Mouse (Mus musculus): Measurements from ENCODE around the gene Fis1.

Fis1 gene

DNA sequence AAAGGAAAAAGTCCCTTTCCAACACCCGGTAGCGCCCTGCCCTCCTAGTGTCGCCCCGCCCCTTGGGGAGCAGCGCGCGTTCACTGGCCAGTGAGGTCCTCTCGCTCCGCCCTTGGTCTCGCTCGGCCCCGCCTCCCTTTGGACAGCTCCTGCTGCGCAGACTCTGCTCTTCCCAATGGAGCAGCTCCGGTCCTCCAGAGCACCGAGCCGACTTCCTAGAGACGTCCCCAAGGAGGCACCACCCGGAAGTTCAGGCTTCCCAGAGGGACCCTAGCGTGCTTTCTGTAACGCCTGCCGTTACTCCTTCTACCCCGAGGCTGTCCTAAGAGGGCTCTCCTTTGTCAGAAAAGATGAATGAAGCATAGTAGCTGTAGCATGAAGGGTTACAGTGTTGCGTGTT lies at the start of gene Fis1:
Gene Fis1, plus strand, starts transcription at position 261 of the 400 bp plus-strand sequence.
- H3K4me3 ChIP-seq (replicated peaks; ENCODE audit: low read length): peak within 1 kb of the TSS; percentile 93
- peaks cover 17% of the 10 kb centered on the region for H3K9me3 ChIP-seq (ENCODE audit: low read length)
- H3K27me3 ChIP-seq (ENCODE audit: insufficient read depth, low read length): no peaks in the 10 kb centered on the region
- H3K36me3 ChIP-seq (ENCODE audit: insufficient read depth, low read length): peaks cover 41% of the 10 kb centered on the region
- TF ChIP-seq POU5F1 (IDR thresholded peaks at IDR 0.05; ENCODE audit: borderline replicate concordance, low read length) (no peak), CTCF (conservative IDR thresholded peaks at IDR 0.05; ENCODE audit: low read length) (no peak), NANOG (IDR thresholded peaks at IDR 0.05; ENCODE audit: borderline replicate concordance, low read length) (no peak)
- H3K4me1 ChIP-seq (replicated peaks; ENCODE audit: low read depth, low read length): peaks cover 68% of the 10 kb centered on the region

DNA sequence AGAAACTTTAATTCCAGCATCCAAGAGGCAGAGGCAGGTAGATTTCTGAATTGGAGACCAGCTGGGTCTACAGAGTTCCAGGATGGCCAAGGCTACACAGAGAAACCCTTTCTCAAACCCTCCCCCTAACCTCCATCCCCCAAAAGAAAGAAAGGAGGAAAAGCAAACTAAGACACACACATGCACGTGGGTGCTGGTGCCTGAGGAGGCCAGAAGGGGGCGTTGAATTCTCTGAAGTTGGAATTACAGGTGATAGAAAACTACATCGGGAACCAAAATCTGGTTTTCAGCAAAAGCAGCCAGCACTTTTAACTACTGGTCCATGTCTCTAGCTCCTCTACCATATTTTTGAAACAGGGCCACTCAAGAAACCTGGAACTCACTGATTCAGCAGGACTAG lies 48.5 kb upstream of the Fis1 start:
- Histone ChIP-seq H3K9me3 (ENCODE audit: low read length) (0 out of 2 replicates have a peak, but pooled peaks cover 8% of the 10 kb centered on the region), H3K4me3 (replicated peaks; ENCODE audit: low read length) (no peak overlapping the region), H3K36me3 (ENCODE audit: insufficient read depth, low read length) (no peaks in the 10 kb centered on the region), H3K27me3 (ENCODE audit: insufficient read depth, low read length) (peaks cover 8% of the 10 kb centered on the region; the same call in 1 of the 2 replicates), H3K4me1 (replicated peaks; ENCODE audit: low read depth, low read length) (peaks cover 15% of the 10 kb centered on the region)
- TF ChIP-seq CTCF (conservative IDR thresholded peaks at IDR 0.05; ENCODE audit: low read length) (peak; percentile 47), POU5F1 (IDR thresholded peaks at IDR 0.05; ENCODE audit: borderline replicate concordance, low read length) (no peak)

DNA sequence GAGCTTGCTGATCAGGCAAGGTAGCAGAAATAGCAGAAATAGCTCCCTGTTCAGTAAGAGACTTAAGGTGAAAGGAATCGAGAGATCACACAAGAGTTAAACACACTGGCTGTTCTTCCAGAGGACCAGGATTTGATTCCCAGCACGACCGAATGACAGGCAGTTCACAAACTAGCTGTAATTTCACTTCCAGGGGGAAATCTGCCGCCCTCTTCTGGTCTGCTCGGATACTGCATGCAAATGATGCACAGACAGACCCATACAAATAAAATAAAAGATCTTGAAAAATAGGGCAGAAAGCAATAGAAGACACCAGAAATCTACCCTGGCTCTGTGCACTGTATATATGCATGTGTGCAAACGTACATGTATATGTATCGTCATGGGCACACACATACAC lies 47.4 kb upstream of the Fis1 start:
- no peak for TF ChIP-seq NANOG (IDR thresholded peaks at IDR 0.05; ENCODE audit: borderline replicate concordance, low read length)
- TF ChIP-seq CTCF (conservative IDR thresholded peaks at IDR 0.05; ENCODE audit: low read length): peak; percentile 89
- 0 out of 2 replicates have a peak, but pooled peaks cover 8% of the 10 kb centered on the region for H3K9me3 ChIP-seq (ENCODE audit: low read length)
- no peak overlapping the region for H3K4me3 ChIP-seq (replicated peaks; ENCODE audit: low read length)
- peaks cover 15% of the 10 kb centered on the region for H3K4me1 ChIP-seq (replicated peaks; ENCODE audit: low read depth, low read length)
- peaks cover under 1% of the 10 kb centered on the region for H3K36me3 ChIP-seq (ENCODE audit: insufficient read depth, low read length)
- H3K27me3 ChIP-seq (ENCODE audit: insufficient read depth, low read length): no peaks in the 10 kb centered on the region

DNA sequence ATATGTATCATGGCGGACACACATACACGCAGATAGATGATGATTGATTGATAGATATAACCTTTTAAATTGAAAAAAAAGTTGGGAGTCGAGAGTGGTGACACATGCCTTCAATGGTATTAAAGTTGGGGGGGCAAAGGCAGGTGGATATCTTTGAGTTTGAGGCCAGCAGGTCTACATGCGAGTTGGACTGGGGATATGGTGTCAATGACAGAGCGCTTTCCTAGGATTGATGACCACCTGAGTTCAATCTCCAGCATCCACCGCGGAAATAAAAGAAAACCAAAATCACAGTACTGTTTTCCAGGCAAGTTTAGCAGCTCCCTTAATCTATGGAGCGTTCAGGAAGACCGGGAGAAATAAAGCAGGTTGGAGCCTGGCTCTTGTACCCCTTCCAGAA lies 45.5 kb upstream of the Fis1 start:
- TF ChIP-seq NANOG (IDR thresholded peaks at IDR 0.05; ENCODE audit: borderline replicate concordance, low read length): no peak
- TF ChIP-seq POU5F1 (IDR thresholded peaks at IDR 0.05; ENCODE audit: borderline replicate concordance, low read length): no peak
- no peak for TF ChIP-seq CTCF (conservative IDR thresholded peaks at IDR 0.05; ENCODE audit: low read length)

DNA sequence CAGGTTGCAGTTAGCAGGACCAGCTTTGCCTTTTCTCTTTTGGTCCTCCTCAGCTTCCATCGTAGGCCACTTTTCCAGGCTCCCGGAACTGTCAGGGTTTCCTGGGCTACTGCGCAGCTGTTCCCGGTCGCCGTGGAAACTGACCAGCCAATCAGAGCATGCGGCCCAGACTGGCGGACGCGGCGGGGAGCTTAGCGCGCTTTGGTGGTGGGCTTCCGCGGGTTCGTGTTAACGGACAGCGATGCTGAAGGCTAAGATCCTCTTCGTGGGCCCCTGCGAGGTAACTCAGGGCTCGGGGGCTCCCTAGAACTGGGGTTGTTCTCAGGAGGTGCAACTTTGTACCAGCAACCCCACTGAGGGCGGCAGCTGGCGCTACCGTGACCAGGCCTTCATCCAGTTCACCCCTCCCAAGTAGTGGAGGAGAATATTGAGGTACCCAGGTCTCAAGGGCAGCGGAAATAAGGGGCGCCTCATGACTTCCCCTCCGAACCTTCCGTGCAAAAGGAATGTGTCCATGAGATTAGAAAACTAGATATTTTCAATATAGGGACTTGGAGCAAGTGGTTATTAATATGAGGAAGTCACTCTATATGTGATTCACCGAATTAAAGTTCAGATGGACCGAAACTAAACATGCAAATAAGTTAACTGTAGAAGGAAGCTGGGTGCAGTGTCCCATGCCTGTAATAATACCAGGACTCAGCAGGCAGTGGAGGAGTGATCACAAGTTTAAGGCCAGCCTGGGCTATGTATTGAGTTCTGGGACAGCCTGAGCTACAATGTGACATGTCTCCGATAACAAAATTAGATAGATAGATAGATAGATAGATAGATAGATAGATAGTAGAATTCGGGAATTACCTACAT lies 44.9 kb upstream of the Fis1 start, which contains the start of gene Ift22:
Gene Ift22, plus strand, starts transcription at position 160 of the 867 bp plus-strand sequence.
- H3K4me1 ChIP-seq (replicated peaks; ENCODE audit: low read depth, low read length): peaks cover 22% of the 10 kb centered on the region
- 0 out of 2 replicates have a peak, but pooled peaks cover 5% of the 10 kb centered on the region for H3K9me3 ChIP-seq (ENCODE audit: low read length)
- peaks cover 27% of the 10 kb centered on the region for H3K36me3 ChIP-seq (ENCODE audit: insufficient read depth, low read length)
- no peaks in the 10 kb centered on the region for H3K27me3 ChIP-seq (ENCODE audit: insufficient read depth, low read length)
- peak within 1 kb of the TSS; percentile 86 for H3K4me3 ChIP-seq (replicated peaks; ENCODE audit: low read length)
- TF ChIP-seq CTCF (conservative IDR thresholded peaks at IDR 0.05; ENCODE audit: low read length): no peak
- no peak for TF ChIP-seq POU5F1 (IDR thresholded peaks at IDR 0.05; ENCODE audit: borderline replicate concordance, low read length)
- TF ChIP-seq NANOG (IDR thresholded peaks at IDR 0.05; ENCODE audit: borderline replicate concordance, low read length): no peak

More for the DNA sequence above, 45.5 kb upstream of the Fis1 start:
- Histone ChIP-seq H3K27me3 (ENCODE audit: insufficient read depth, low read length) (no peaks in the 10 kb centered on the region), H3K4me1 (replicated peaks; ENCODE audit: low read depth, low read length) (peaks cover 16% of the 10 kb centered on the region), H3K36me3 (ENCODE audit: insufficient read depth, low read length) (peaks cover 20% of the 10 kb centered on the region), H3K9me3 (ENCODE audit: low read length) (0 out of 2 replicates have a peak, but pooled peaks cover 5% of the 10 kb centered on the region), H3K4me3 (replicated peaks; ENCODE audit: low read length) (peak overlapping the region; percentile 86)

DNA sequence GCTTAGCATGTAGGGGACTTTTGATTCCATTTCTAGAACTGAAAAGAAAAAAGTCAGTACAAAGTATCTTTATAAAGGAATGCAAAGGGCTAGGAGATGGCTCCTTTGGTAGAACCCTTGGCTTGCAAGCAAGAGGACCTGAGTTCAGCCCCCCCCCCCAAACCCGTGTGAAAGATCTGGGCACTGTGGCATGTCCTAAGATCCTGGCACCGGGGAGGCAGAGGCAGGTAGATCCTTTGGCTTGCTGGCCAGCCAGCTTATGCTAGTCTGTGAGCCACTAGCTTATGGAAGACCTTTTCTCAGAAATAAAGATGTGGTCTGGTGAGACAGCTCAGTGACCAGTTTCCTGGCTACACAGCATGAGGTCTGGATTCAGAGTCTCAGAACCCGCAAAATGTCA lies 38.9 kb upstream of the Fis1 start:
- H3K4me1 ChIP-seq (replicated peaks; ENCODE audit: low read depth, low read length): peaks cover 8% of the 10 kb centered on the region; the same call in 1 of the 2 replicates
- H3K36me3 ChIP-seq (ENCODE audit: insufficient read depth, low read length): peaks cover 36% of the 10 kb centered on the region
- H3K4me3 ChIP-seq (replicated peaks; ENCODE audit: low read length): no peak overlapping the region
- TF ChIP-seq POU5F1 (IDR thresholded peaks at IDR 0.05; ENCODE audit: borderline replicate concordance, low read length) (no peak), NANOG (IDR thresholded peaks at IDR 0.05; ENCODE audit: borderline replicate concordance, low read length) (no peak), CTCF (conservative IDR thresholded peaks at IDR 0.05; ENCODE audit: low read length) (no peak)
- H3K9me3 ChIP-seq (ENCODE audit: low read length): peaks cover 3% of the 10 kb centered on the region
- no peaks in the 10 kb centered on the region for H3K27me3 ChIP-seq (ENCODE audit: insufficient read depth, low read length)

DNA sequence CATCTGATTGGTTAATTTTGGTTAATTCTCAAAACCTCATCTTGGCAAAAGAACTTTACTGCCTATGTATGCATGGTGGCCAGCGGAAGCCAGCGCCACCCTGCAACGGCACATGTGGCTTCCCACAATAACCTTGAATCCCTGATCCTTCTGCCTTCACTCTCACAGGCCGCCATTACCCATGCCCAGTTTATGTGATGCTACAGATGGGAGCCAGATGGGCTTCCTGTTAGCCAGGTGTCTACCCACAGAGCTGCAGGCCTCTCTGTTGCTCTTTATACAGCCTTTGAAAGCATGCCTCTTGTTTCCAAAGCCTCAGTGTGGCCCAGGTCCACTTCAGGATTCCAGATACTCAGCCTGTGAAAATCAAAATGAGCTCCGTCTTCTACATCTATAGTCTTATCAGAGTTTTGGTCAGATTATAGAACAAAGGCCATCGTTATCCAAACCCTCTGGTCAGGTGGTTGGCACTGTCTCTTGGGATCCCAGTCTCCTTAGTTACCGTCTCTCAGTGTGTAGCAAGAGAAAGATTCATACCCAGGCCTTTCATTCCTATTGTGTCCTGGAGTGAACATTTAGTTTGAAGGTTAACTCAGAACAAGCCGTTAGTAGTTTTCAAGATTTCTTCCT lies 35.3 kb upstream of the Fis1 start:
- H3K4me1 ChIP-seq (replicated peaks; ENCODE audit: low read depth, low read length): peaks cover 31% of the 10 kb centered on the region
- no peak overlapping the region for H3K4me3 ChIP-seq (replicated peaks; ENCODE audit: low read length)
- peaks cover 30% of the 10 kb centered on the region for H3K36me3 ChIP-seq (ENCODE audit: insufficient read depth, low read length)
- TF ChIP-seq NANOG (IDR thresholded peaks at IDR 0.05; ENCODE audit: borderline replicate concordance, low read length): no peak
- no peaks in the 10 kb centered on the region for H3K27me3 ChIP-seq (ENCODE audit: insufficient read depth, low read length)
- H3K9me3 ChIP-seq (ENCODE audit: low read length): peaks cover 3% of the 10 kb centered on the region

DNA sequence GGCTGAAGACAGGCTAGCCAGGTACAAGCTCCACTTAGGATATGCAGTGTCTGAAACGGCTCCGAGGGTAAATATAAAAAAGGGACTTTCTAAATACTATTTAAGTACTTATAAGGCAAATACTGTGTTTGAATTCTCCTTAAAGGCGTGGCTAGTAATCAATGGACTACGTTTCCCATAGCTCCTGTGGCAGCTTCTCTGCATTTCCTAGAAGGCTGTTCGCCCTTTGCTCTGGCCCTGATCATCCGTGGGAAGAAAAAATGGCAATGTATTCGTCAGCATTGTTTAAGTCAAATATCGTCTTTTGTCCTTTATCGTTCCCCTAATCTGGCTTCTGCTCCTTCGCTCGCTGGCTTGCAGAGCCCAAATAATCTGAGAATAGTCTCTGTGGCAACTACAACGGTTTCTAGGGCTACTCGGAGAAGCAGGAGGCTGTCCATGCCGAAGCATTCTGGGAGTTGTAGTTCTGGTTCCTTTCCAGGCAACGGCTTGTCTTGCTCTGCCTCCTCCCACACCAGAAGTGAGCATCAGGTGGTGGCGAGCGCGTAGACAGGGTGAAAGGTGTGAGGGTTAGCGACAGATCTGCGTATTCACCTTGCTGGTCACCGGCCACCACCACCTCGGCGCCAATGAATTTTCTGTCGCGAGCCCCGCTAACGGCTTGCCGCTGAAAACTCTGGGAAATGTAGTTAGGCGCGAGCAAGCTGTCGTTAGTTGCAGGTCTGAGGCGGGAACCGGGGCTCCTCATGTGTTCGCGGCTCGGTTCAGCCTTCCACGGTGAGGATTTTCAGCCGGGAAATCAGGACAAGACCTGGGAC lies 34.2 kb upstream of the Fis1 start:
- peaks cover 3% of the 10 kb centered on the region for H3K9me3 ChIP-seq (ENCODE audit: low read length)
- no peaks in the 10 kb centered on the region for H3K27me3 ChIP-seq (ENCODE audit: insufficient read depth, low read length)
- H3K36me3 ChIP-seq (ENCODE audit: insufficient read depth, low read length): peaks cover 27% of the 10 kb centered on the region
- H3K4me3 ChIP-seq (replicated peaks; ENCODE audit: low read length): peak overlapping the region; percentile 88
- peaks cover 34% of the 10 kb centered on the region for H3K4me1 ChIP-seq (replicated peaks; ENCODE audit: low read depth, low read length)
- TF ChIP-seq NANOG (IDR thresholded peaks at IDR 0.05; ENCODE audit: borderline replicate concordance, low read length) (no peak), CTCF (conservative IDR thresholded peaks at IDR 0.05; ENCODE audit: low read length) (no peak), POU5F1 (IDR thresholded peaks at IDR 0.05; ENCODE audit: borderline replicate concordance, low read length) (no peak)
